Mouse (Mus musculus): ENCODE measurements at regions not wholly inside any gene's neighbourhood (a gene's known extent, or its start where the extent isn't known, plus 50 kb on each side); places are given as distances from the start of the nearest gene placed in this dataset.

GRCm38 (mm10) chr10:84087528-84087927, 352.9 kb downstream of the Nuak1 start:
- WGBS: 86% methylated on average over 5 of the region's 5 CpGs

GRCm38 (mm10) chr10:84087929-84088328, 352.5 kb downstream of the Nuak1 start:
- Histone ChIP-seq H3K36me3 (ENCODE audit: insufficient read depth) (no peaks in the 10 kb centered on the region), H3K9ac (no peak overlapping the region), H3K4me1 (ENCODE audit: insufficient read depth) (no peaks in the 10 kb centered on the region), H3K9me3 (ENCODE audit: low read length) (no peaks in the 10 kb centered on the region), H3K27ac (ENCODE audit: low read depth, low read length) (no peak overlapping the region), H3K4me3 (ENCODE audit: low read depth, low read length) (no peak overlapping the region), H3K27me3 (ENCODE audit: insufficient read depth, low read length) (no peaks in the 10 kb centered on the region), H3K4me2 (ENCODE audit: low read depth) (no peak overlapping the region)
- 94% methylated on average over 3 of the region's 3 CpGs for WGBS
- DNase-seq: no peak
- no peak for ATAC-seq
- TF ChIP-seq CTCF (IDR thresholded peaks at IDR 0.05; ENCODE audit: low read depth): no peak

More at GRCm38 (mm10) chr10:84087528-84087927, 352.9 kb downstream of the Nuak1 start:
- Histone ChIP-seq H3K9me3 (ENCODE audit: low read length) (no peaks in the 10 kb centered on the region), H3K4me3 (ENCODE audit: low read depth, low read length) (no peak overlapping the region), H3K36me3 (ENCODE audit: insufficient read depth) (no peaks in the 10 kb centered on the region), H3K4me1 (ENCODE audit: insufficient read depth) (no peaks in the 10 kb centered on the region), H3K27ac (ENCODE audit: low read depth, low read length) (no peak overlapping the region), H3K4me2 (ENCODE audit: low read depth) (no peak overlapping the region), H3K9ac (no peak overlapping the region), H3K27me3 (ENCODE audit: insufficient read depth, low read length) (no peaks in the 10 kb centered on the region)
- ATAC-seq: no peak
- DNase-seq: no peak
- TF ChIP-seq CTCF (IDR thresholded peaks at IDR 0.05; ENCODE audit: low read depth): no peak

- Histone ChIP-seq H3K27me3 (ENCODE audit: insufficient read depth, low read length) (no peaks in the 10 kb centered on the region), H3K4me3 (ENCODE audit: low read depth, low read length) (no peak overlapping the region), H3K36me3 (ENCODE audit: insufficient read depth) (no peaks in the 10 kb centered on the region), H3K4me1 (ENCODE audit: insufficient read depth) (no peaks in the 10 kb centered on the region), H3K4me2 (ENCODE audit: low read depth) (no peak overlapping the region), H3K9ac (no peak overlapping the region), H3K27ac (ENCODE audit: low read depth, low read length) (no peak overlapping the region), H3K9me3 (ENCODE audit: low read length) (no peaks in the 10 kb centered on the region)
- TF ChIP-seq CTCF (IDR thresholded peaks at IDR 0.05; ENCODE audit: low read depth): no peak
- ATAC-seq (no peak), DNase-seq (no peak)
- WGBS: 85% methylated on average over 18 of the region's 18 CpGs
Observed at GRCm38 (mm10) chr10:84088799-84089778, 351.3 kb downstream of the Nuak1 start.

GRCm38 (mm10) chr10:84093919-84094318, 346.5 kb downstream of the Nuak1 start:
- Histone ChIP-seq H3K4me3 (ENCODE audit: low read depth, low read length) (no peak overlapping the region), H3K9ac (no peak overlapping the region), H3K27me3 (ENCODE audit: insufficient read depth, low read length) (no peaks in the 10 kb centered on the region), H3K27ac (ENCODE audit: low read depth, low read length) (no peak overlapping the region), H3K36me3 (ENCODE audit: insufficient read depth) (no peaks in the 10 kb centered on the region), H3K9me3 (ENCODE audit: low read length) (no peaks in the 10 kb centered on the region), H3K4me2 (ENCODE audit: low read depth) (no peak overlapping the region), H3K4me1 (ENCODE audit: insufficient read depth) (no peaks in the 10 kb centered on the region)
- WGBS: 90% methylated on average over 4 of the region's 4 CpGs
- ATAC-seq: no peak
- no peak for TF ChIP-seq CTCF (IDR thresholded peaks at IDR 0.05; ENCODE audit: low read depth)
- DNase-seq: no peak

GRCm38 (mm10) chr10:84097196-84097595, 343.2 kb downstream of the Nuak1 start:
- DNase-seq (no peak), ATAC-seq (no peak)
- no peak for TF ChIP-seq CTCF (IDR thresholded peaks at IDR 0.05; ENCODE audit: low read depth)
- no peak overlapping the region for H3K4me2 ChIP-seq (ENCODE audit: low read depth)
- H3K4me3 ChIP-seq (ENCODE audit: low read depth, low read length): no peak overlapping the region
- H3K9me3 ChIP-seq (ENCODE audit: low read length): no peaks in the 10 kb centered on the region
- no peak overlapping the region for H3K9ac ChIP-seq
- no peaks in the 10 kb centered on the region for H3K27me3 ChIP-seq (ENCODE audit: insufficient read depth, low read length)
- H3K36me3 ChIP-seq (ENCODE audit: insufficient read depth): no peaks in the 10 kb centered on the region
- H3K4me1 ChIP-seq (ENCODE audit: insufficient read depth): no peaks in the 10 kb centered on the region
- H3K27ac ChIP-seq (ENCODE audit: low read depth, low read length): no peak overlapping the region
- WGBS: 37% methylated on average over 5 of the region's 5 CpGs

GRCm38 (mm10) chr10:84103985-84104384, 336.4 kb downstream of the Nuak1 start:
- no peaks in the 10 kb centered on the region for H3K9me3 ChIP-seq (ENCODE audit: low read length)
- DNase-seq (no peak), ATAC-seq (no peak)
- 72% methylated on average over 7 of the region's 7 CpGs for WGBS
- no peak overlapping the region for H3K4me2 ChIP-seq (ENCODE audit: low read depth)
- no peak overlapping the region for H3K4me3 ChIP-seq (ENCODE audit: low read depth, low read length)
- no peaks in the 10 kb centered on the region for H3K27me3 ChIP-seq (ENCODE audit: insufficient read depth, low read length)
- no peak overlapping the region for H3K27ac ChIP-seq (ENCODE audit: low read depth, low read length)
- no peaks in the 10 kb centered on the region for H3K36me3 ChIP-seq (ENCODE audit: insufficient read depth)
- H3K9ac ChIP-seq: no peak overlapping the region
- no peak for TF ChIP-seq CTCF (IDR thresholded peaks at IDR 0.05; ENCODE audit: low read depth)
- H3K4me1 ChIP-seq (ENCODE audit: insufficient read depth): no peaks in the 10 kb centered on the region

- Histone ChIP-seq H3K4me3 (ENCODE audit: low read depth, low read length) (no peak overlapping the region), H3K4me2 (ENCODE audit: low read depth) (no peak overlapping the region), H3K36me3 (ENCODE audit: insufficient read depth) (no peaks in the 10 kb centered on the region), H3K9me3 (ENCODE audit: low read length) (no peaks in the 10 kb centered on the region), H3K27ac (ENCODE audit: low read depth, low read length) (no peak overlapping the region), H3K9ac (no peak overlapping the region), H3K4me1 (ENCODE audit: insufficient read depth) (no peaks in the 10 kb centered on the region), H3K27me3 (ENCODE audit: insufficient read depth, low read length) (no peaks in the 10 kb centered on the region)
- no peak for ATAC-seq
- no peak for TF ChIP-seq CTCF (IDR thresholded peaks at IDR 0.05; ENCODE audit: low read depth)
- WGBS: 77% methylated on average over 6 of the region's 6 CpGs
- DNase-seq: no peak
Observed at GRCm38 (mm10) chr10:84104556-84104955, 335.8 kb downstream of the Nuak1 start.

Measured in forebrain, postnatal 0 days (tissue).